Mouse (Mus musculus): Measurements from ENCODE around the gene Rdm1. TPM values are rescaled to one million over a fixed set of nuclear protein-coding genes. Genes with fewer than 3 reads are reported as not detected.
"Not testable (repeated sequence)": the region's sequence is repeated elsewhere in the genome, so short reads cannot be mapped to it uniquely, and the experiment has no call there.

Gene Rdm1
- total and polyA plus RNA-seq, 3 experiments, result 6.5 to 6.8 TPM; not detected in 1

- TF ChIP-seq MYC (IDR thresholded peaks at IDR 0.05; ENCODE audit: low read depth, low read length) (no peak), RCOR1 (IDR thresholded peaks at IDR 0.05; ENCODE audit: low read depth, low read length) (0 out of 2 replicates have a peak, but pooled peaks have one; percentile 18), SIN3A (IDR thresholded peaks at IDR 0.05; ENCODE audit: low read length) (0 out of 2 replicates have a peak, but pooled peaks have one; percentile 44), ETS1 (IDR thresholded peaks at IDR 0.05; ENCODE audit: low read depth, low read length) (no peak), MAX (IDR thresholded peaks at IDR 0.05; ENCODE audit: low read length) (no peak), NRF1 (IDR thresholded peaks at IDR 0.05; ENCODE audit: insufficient read depth, low read depth, low read length, poor library complexity, severe bottlenecking) (no peak)
- H3K79me2 ChIP-seq (ENCODE audit: control insufficient read depth, insufficient read depth, low read length, poor library complexity), result no peaks in the 10 kb centered on the region; the same call in 1 of the 2 replicates
- no peaks in the 10 kb centered on the region for H3K9me3 ChIP-seq (replicated peaks; ENCODE audit: insufficient read depth, low read length)
- no peak for DNase-seq (ENCODE audit: low read depth, low spot score)
- H3K36me3 ChIP-seq (ENCODE audit: control insufficient read depth in 1 of 2, insufficient read depth in 2 of 2, low read length in 2 of 2), result peaks cover 0 to 16% of the 10 kb centered on the region in 2 experiments; a peak in 2 of 4 replicates
- peak overlapping the region in 1 of 2 experiments; percentile 25; a peak in 2 of 4 replicates for H3K4me3 ChIP-seq (ENCODE audit: control insufficient read depth in 1 of 2, insufficient read depth in 1 of 2, low read depth in 2 of 2, low read length in 2 of 2)
- H3K9ac ChIP-seq (ENCODE audit: control insufficient read depth, low read depth, low read length, poor library complexity, severe bottlenecking), result peak overlapping the region; percentile 59
- peak overlapping the region; percentile 95 for H3K27ac ChIP-seq (ENCODE audit: control insufficient read depth, low read depth, low read length)
- H3K4me1 ChIP-seq (ENCODE audit: control insufficient read depth in 1 of 2, insufficient read depth in 2 of 2, low read length in 2 of 2), result peaks cover 3 to 17% of the 10 kb centered on the region in 2 experiments; a peak in 3 of 4 replicates
- H3K27me3 ChIP-seq (ENCODE audit: control insufficient read depth in 1 of 2, insufficient read depth in 2 of 2, low read length in 2 of 2), result no peaks in the 10 kb centered on the region; a peak in 1 of 4 replicates
These were observed 30.5 kb downstream of the Rdm1 start for GRCm38 (mm10) chr11:101657528-101657885.

GRCm38 (mm10) chr11:101657886-101658750 is 31.1 kb downstream of the Rdm1 start:
- TF ChIP-seq ELF1 (IDR thresholded peaks at IDR 0.05; ENCODE audit: low read depth, low read length), result peak; percentile 75
- peak; percentile 90 for TF ChIP-seq NELFE (IDR thresholded peaks at IDR 0.05; ENCODE audit: low read depth, low read length)
- TF ChIP-seq ZMIZ1 (IDR thresholded peaks at IDR 0.05; ENCODE audit: low read depth, low read length), result peak; percentile 100
- 0 out of 2 replicates have a peak, but pooled peaks have one; percentile 67 for TF ChIP-seq MAZ (IDR thresholded peaks at IDR 0.05; ENCODE audit: low read depth, low read length)
- peak; percentile 21; the same call in 1 of the 2 replicates for TF ChIP-seq TCF12 (IDR thresholded peaks at IDR 0.05; ENCODE audit: low read depth, low read length)
- peak; percentile 86 for TF ChIP-seq ETS1 (IDR thresholded peaks at IDR 0.05; ENCODE audit: low read depth, low read length)
- TF ChIP-seq UBTF (IDR thresholded peaks at IDR 0.05; ENCODE audit: borderline replicate concordance, insufficient read depth, low read depth, low read length), result peak; percentile 89; the same call in 1 of the 2 replicates
- TF ChIP-seq SIN3A (IDR thresholded peaks at IDR 0.05; ENCODE audit: low read length), result peak; percentile 53
- TF ChIP-seq POLR2A (IDR thresholded peaks at IDR 0.05; ENCODE audit: control insufficient read depth in 1 of 2, insufficient read depth in 1 of 2, low read depth in 1 of 2, low read length in 2 of 2, poor library complexity in 1 of 2), result peak; percentile 94 to 99
- peak; percentile 99 for TF ChIP-seq POLR2AphosphoS5 (IDR thresholded peaks at IDR 0.05; ENCODE audit: borderline replicate concordance, low read depth, low read length)
- peak; percentile 60; the same call in 1 of the 2 replicates for TF ChIP-seq MYB (IDR thresholded peaks at IDR 0.05; ENCODE audit: low read depth, low read length)
- TF ChIP-seq TBP (IDR thresholded peaks at IDR 0.05; ENCODE audit: low read depth, low read length), result peak; percentile 97
- TF ChIP-seq POLR2AphosphoS2 (IDR thresholded peaks at IDR 0.05; ENCODE audit: low read length), result peak; percentile 99
- TF ChIP-seq HCFC1 (IDR thresholded peaks at IDR 0.05; ENCODE audit: low read depth, low read length), result peak; percentile 65
- peak; percentile 67; the same call in 1 of the 2 replicates for TF ChIP-seq JUND (IDR thresholded peaks at IDR 0.05; ENCODE audit: low read depth, low read length)
- Histone ChIP-seq H3K36me3 (ENCODE audit: control insufficient read depth in 1 of 2, insufficient read depth in 2 of 2, low read length in 2 of 2) (peaks cover 0 to 16% of the 10 kb centered on the region in 2 experiments; a peak in 2 of 4 replicates), H3K4me1 (ENCODE audit: control insufficient read depth in 1 of 2, insufficient read depth in 2 of 2, low read length in 2 of 2) (peaks cover 3 to 20% of the 10 kb centered on the region in 2 experiments; a peak in 3 of 4 replicates), H3K9ac (ENCODE audit: control insufficient read depth, low read depth, low read length, poor library complexity, severe bottlenecking) (peak overlapping the region; percentile 59), H3K27ac (ENCODE audit: control insufficient read depth, low read depth, low read length) (peak overlapping the region; percentile 95), H3K4me3 (ENCODE audit: control insufficient read depth in 1 of 2, insufficient read depth in 1 of 2, low read depth in 2 of 2, low read length in 2 of 2) (peak overlapping the region; percentile 13 to 25; a peak in 3 of 4 replicates)
- not testable (repeated sequence) for H3K27me3 ChIP-seq (ENCODE audit: control insufficient read depth in 1 of 2, insufficient read depth in 2 of 2, low read length in 2 of 2); H3K9me3 ChIP-seq (replicated peaks; ENCODE audit: insufficient read depth, low read length); H3K79me2 ChIP-seq (ENCODE audit: control insufficient read depth, insufficient read depth, low read length, poor library complexity)
- peak; percentile 99 for DNase-seq (ENCODE audit: low read depth, low spot score)
